Mouse (Mus musculus) lung, adult 2 months (tissue): Measurements from ENCODE around the gene Plekhg3.

Experiments
- CTCF ChIP-seq: fragments of 200-500 bp; IDR thresholded peaks from 2 replicates; pipeline ENCODE4 v1.5.1; 2011; ENCODE audit warnings: mild to moderate bottlenecking, low read length, control low read depth; ENCODE audit not compliant: insufficient read depth
- POLR2A ChIP-seq: fragments of 200-500 bp; IDR thresholded peaks from 2 replicates; pipeline ENCODE4 v1.6.1; 2011; ENCODE audit warnings: low read depth, mild to moderate bottlenecking, control low read depth, low read length, borderline replicate concordance; ENCODE audit errors: extremely low read depth

- TF ChIP-seq POLR2A (no peak), CTCF (no peak)
Measured at GRCm38 (mm10) chr12:76534641-76535283, 4.1 kb downstream of the Plekhg3 start.
